Mouse (Mus musculus) brain, embryonic 14.5 days (tissue): ENCODE measurements around the gene Irx4.

Experiments used
- CTCF ChIP-seq: fragments of 200-500 bp; IDR thresholded peaks from 2 replicates; pipeline ENCODE4 v1.5.1; 2012; ENCODE audit warnings: inconsistent platforms, mild to moderate bottlenecking, moderate library complexity, borderline replicate concordance; ENCODE audit not compliant: insufficient read depth, insufficient read length; ENCODE audit errors: extremely low read depth
- POLR2A ChIP-seq: fragments of 200-500 bp; IDR thresholded peaks from 2 replicates; pipeline ENCODE4 v1.6.1; 2012; ENCODE audit warnings: mild to moderate bottlenecking, inconsistent platforms, borderline replicate concordance; ENCODE audit not compliant: poor library complexity, insufficient read depth, insufficient read length, severe bottlenecking; ENCODE audit errors: extremely low read depth

DNA sequence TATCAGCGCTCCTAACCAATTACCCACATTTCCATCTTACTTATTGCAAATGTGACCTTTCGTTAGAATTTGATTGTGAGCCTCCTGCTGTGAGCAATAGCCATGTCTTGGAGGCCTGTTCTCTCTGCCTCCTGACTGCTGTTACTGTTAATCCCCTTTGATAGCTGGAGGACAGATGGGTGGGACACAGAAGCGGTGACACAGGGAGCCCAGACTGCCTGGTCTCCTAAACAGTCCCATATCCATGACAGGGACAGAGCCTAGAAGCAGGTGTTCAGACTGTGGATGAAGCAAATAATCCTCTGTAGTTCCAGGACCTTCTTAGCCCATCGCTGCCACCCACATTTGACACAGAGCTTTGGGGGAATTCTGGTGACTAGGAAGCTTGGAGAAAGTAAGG is 46.2 kb downstream of the Irx4 start:
- no peak for TF ChIP-seq POLR2A
- no peak for TF ChIP-seq CTCF
